19 mouse cellular contexts compared by ENCODE assay signal in genomic region chr2:137049367-137049766, GRCm38 (mm10).
DNase-seq lines count a peak whose midpoint lies in the region; ATAC-seq and TF ChIP-seq lines count a peak whose summit lies in the region.
"Had no signal": no experiment of that assay in that cellular context is flagged by ENCODE, and none has a peak within 500 bp of the region (broad histone marks: within the 10 kb centered on the region; RNA-seq: fewer than 3 reads in every experiment).

No protein-coding gene starts in this region.

- no peak for TF ChIP-seq POLR2A in embryonic fibroblast, embryonic 13.5 days (IDR thresholded peaks at IDR 0.05; ENCODE audit: low read depth, low read length)

- no peaks in the 10 kb centered on the region for H3K79me3 ChIP-seq in C2C12 (ENCODE audit: low read depth)

- no peaks in the 10 kb centered on the region for H3K79me2 ChIP-seq in C2C12 (ENCODE audit: control insufficient read depth, insufficient read depth)

- no peak for ATAC-seq in kidney, postnatal 0 days (replicated peaks; ENCODE audit: low FRiP score, low read depth)
- ATAC-seq in midbrain, embryonic 13.5 days, result no peak
- ATAC-seq: CD4-positive, CD25-positive, alpha-beta regulatory T cell, adult 4 months; liver, embryonic 12.5 days had no signal

- H3K4me2 ChIP-seq in kidney, postnatal 0 days (ENCODE audit: low read length), result no peak overlapping the region
- no peak overlapping the region for H3K4me2 ChIP-seq in midbrain, embryonic 13.5 days (replicated peaks)
- H3K4me2 ChIP-seq: embryonic facial prominence, embryonic 15.5 days; forebrain, embryonic 12.5 days; hindbrain, embryonic 15.5 days; liver, embryonic 12.5 days had no signal

- no peak overlapping the region for H3K4me3 ChIP-seq in kidney, postnatal 0 days (replicated peaks; ENCODE audit: low read depth, low read length)
- no peak overlapping the region for H3K4me3 ChIP-seq in C2C12 (ENCODE audit: insufficient read depth, poor library complexity, severe bottlenecking)
- H3K4me3 ChIP-seq in embryonic fibroblast, embryonic 13.5 days (ENCODE audit: insufficient read depth, low read length), result no peak overlapping the region
- no peak overlapping the region for H3K4me3 ChIP-seq in midbrain, embryonic 13.5 days (replicated peaks)
- H3K4me3 ChIP-seq: embryonic facial prominence, embryonic 15.5 days; forebrain, embryonic 12.5 days; heart, embryonic 10.5 days; hindbrain, embryonic 15.5 days; liver, embryonic 12.5 days had no signal

- H3K27me3 ChIP-seq in kidney, postnatal 0 days (ENCODE audit: insufficient read depth, low read length), result no peaks in the 10 kb centered on the region
- H3K27me3 ChIP-seq in C2C12 (ENCODE audit: control insufficient read depth, insufficient read depth, insufficient read length), result no peaks in the 10 kb centered on the region
- H3K27me3 ChIP-seq in midbrain, embryonic 13.5 days, result no peaks in the 10 kb centered on the region
- H3K27me3 ChIP-seq: embryonic facial prominence, embryonic 15.5 days; forebrain, embryonic 12.5 days; hindbrain, embryonic 15.5 days; liver, embryonic 12.5 days had no signal

- no peak overlapping the region for H3K9ac ChIP-seq in kidney, postnatal 0 days (ENCODE audit: low read depth, low read length)
- no peak overlapping the region for H3K9ac ChIP-seq in midbrain, embryonic 13.5 days (replicated peaks)
- H3K9ac ChIP-seq: embryonic facial prominence, embryonic 15.5 days; forebrain, embryonic 12.5 days; hindbrain, embryonic 15.5 days; liver, embryonic 12.5 days had no signal

- H3K4me1 ChIP-seq in kidney, postnatal 0 days (replicated peaks; ENCODE audit: insufficient read depth, low read length), result no peaks in the 10 kb centered on the region
- H3K4me1 ChIP-seq in embryonic fibroblast, embryonic 13.5 days (ENCODE audit: control insufficient read depth, insufficient read depth, low read length), result peaks cover 12% of the 10 kb centered on the region
- no peaks in the 10 kb centered on the region for H3K4me1 ChIP-seq in midbrain, embryonic 13.5 days (replicated peaks)
- H3K4me1 ChIP-seq: embryonic facial prominence, embryonic 15.5 days; forebrain, embryonic 12.5 days; heart, embryonic 10.5 days; hindbrain, embryonic 15.5 days; liver, embryonic 12.5 days had no signal

- peak; percentile 40 for DNase-seq in kidney, postnatal 0 days (ENCODE audit: low spot score)
- no peak for DNase-seq in kidney, adult 9 months
- peak; percentile 27 for DNase-seq in lung, postnatal 36 days
- no peak for DNase-seq in thymus, postnatal 4 days
- no peak for DNase-seq in right cerebral cortex, adult 18-20 months
- DNase-seq: cerebellum, adult 11-12 months; cerebellum, postnatal 36 days; gastrocnemius, postnatal 10 days; kidney, adult 11 months; kidney, postnatal 10 days had no signal

- no peaks in the 10 kb centered on the region for H3K9me3 ChIP-seq in kidney, postnatal 0 days (replicated peaks; ENCODE audit: low read length)
- no peaks in the 10 kb centered on the region for H3K9me3 ChIP-seq in midbrain, embryonic 13.5 days
- H3K9me3 ChIP-seq: embryonic facial prominence, embryonic 15.5 days; forebrain, embryonic 12.5 days; heart, embryonic 10.5 days; hindbrain, embryonic 15.5 days; liver, embryonic 12.5 days had no signal

- H3K36me3 ChIP-seq in kidney, postnatal 0 days (ENCODE audit: insufficient read depth, low read length), result no peaks in the 10 kb centered on the region
- H3K36me3 ChIP-seq in C2C12 (ENCODE audit: control insufficient read depth, insufficient read depth), result no peaks in the 10 kb centered on the region
- no peaks in the 10 kb centered on the region for H3K36me3 ChIP-seq in midbrain, embryonic 13.5 days
- H3K36me3 ChIP-seq: embryonic facial prominence, embryonic 15.5 days; forebrain, embryonic 12.5 days; heart, embryonic 10.5 days; hindbrain, embryonic 15.5 days had no signal

- no peak overlapping the region for H3K27ac ChIP-seq in kidney, postnatal 0 days
- peak overlapping the region; percentile 92 for H3K27ac ChIP-seq in embryonic fibroblast, embryonic 13.5 days (ENCODE audit: insufficient read depth, low read length)
- H3K27ac ChIP-seq in midbrain, embryonic 13.5 days, result no peak overlapping the region
- H3K27ac ChIP-seq: embryonic facial prominence, embryonic 15.5 days; forebrain, embryonic 12.5 days; heart, embryonic 10.5 days; hindbrain, embryonic 15.5 days; liver, embryonic 12.5 days had no signal

- H3ac ChIP-seq in C2C12 (ENCODE audit: control insufficient read depth, insufficient read length, low read depth), result no peak overlapping the region

- WGBS in kidney, postnatal 0 days, result 46% methylated on average over 2 of the region's 2 CpGs
- 82% methylated on average over 2 of the region's 2 CpGs for WGBS in midbrain, embryonic 13.5 days

- TF ChIP-seq CTCF in kidney, postnatal 0 days (IDR thresholded peaks at IDR 0.05; ENCODE audit: low read depth), result no peak
- no peak for TF ChIP-seq CTCF in C2C12 (IDR thresholded peaks at IDR 0.05; ENCODE audit: control insufficient read depth, insufficient read depth, insufficient read length)
- TF ChIP-seq CTCF in embryonic fibroblast, embryonic 13.5 days (IDR thresholded peaks at IDR 0.05; ENCODE audit: borderline replicate concordance, insufficient read depth, low read length), result no peak

TF ChIP-seq in C2C12, 6 proteins besides CTCF, POLR2A, EP300 and RAD21:
- TF ChIP-seq FOSL1 (IDR thresholded peaks at IDR 0.05; ENCODE audit: insufficient read depth, low read length, poor library complexity, severe bottlenecking) (peak; percentile 29), MAX (IDR thresholded peaks at IDR 0.05) (peak; percentile 95), MYOG (IDR thresholded peaks at IDR 0.05; ENCODE audit: control insufficient read depth, extremely low read depth, insufficient read length) (no peak), USF1 (IDR thresholded peaks at IDR 0.05; ENCODE audit: low read depth) (no peak), CEBPB (IDR thresholded peaks at IDR 0.05; ENCODE audit: low read depth) (peak; percentile 88), MYOD1 (IDR thresholded peaks at IDR 0.05; ENCODE audit: control insufficient read depth, insufficient read length, low read depth) (no peak)

Comparison
In these comparisons a context has a peak if more than half of its experiments do, and no peak if none do; other contexts are left out.
1. DNase-seq: peak in kidney, postnatal 0 days (single experiment) and lung, postnatal 36 days (single experiment); none in kidney, adult 9 months (single experiment), thymus, postnatal 4 days (single experiment) and right cerebral cortex, adult 18-20 months (single experiment).